Mouse (Mus musculus) stomach, postnatal 0 days (tissue): ENCODE data around the gene Myo5a. TPM values are rescaled to one million over a fixed set of nuclear protein-coding genes. Genes with fewer than 3 reads are reported as not detected.

Source experiments
- ATAC-seq: fragments of 200-750 bp; cut with Nextera tagmentation; 2 replicates; pipeline ENCODE4 v1.8.0; 2017; ENCODE audit not compliant: low FRiP score, low TSS enrichment
- DNase-seq: peaks from one replicate; pipeline ENCODE4 v3.0.0-alpha.2; 2016; ENCODE audit warnings: low spot score
- H3K27ac ChIP-seq: fragments of 300-500 bp; sonication (generic); replicated peaks from 2 replicates; pipeline ENCODE4 v1.5.1; 2014; ENCODE audit warnings: mild to moderate bottlenecking, control low read depth
- H3K27me3 ChIP-seq: fragments of 300-500 bp; sonication (generic); 2 replicates; pipeline ENCODE4 v1.6.1; 2014; ENCODE audit warnings: low read length; ENCODE audit not compliant: control insufficient read depth, insufficient read depth
- H3K36me3 ChIP-seq: fragments of 300-500 bp; sonication (generic); 2 replicates; pipeline ENCODE4 v1.6.1; 2014; ENCODE audit warnings: low read length, mixed read lengths; ENCODE audit not compliant: control insufficient read depth, insufficient read depth
- H3K4me1 ChIP-seq: fragments of 300-500 bp; sonication (generic); replicated peaks from 2 replicates; pipeline ENCODE4 v1.6.1; 2014; ENCODE audit warnings: antibody characterized with exemption; ENCODE audit not compliant: control insufficient read depth, insufficient read depth
- H3K4me2 ChIP-seq: fragments of 300-500 bp; sonication (generic); replicated peaks from 2 replicates; pipeline ENCODE4 v1.6.1; 2014; ENCODE audit warnings: low read depth, mild to moderate bottlenecking, control low read depth, moderate library complexity
- H3K4me3 ChIP-seq: fragments of 300-500 bp; sonication (generic); 2 replicates; pipeline ENCODE4 v1.5.1; 2014; ENCODE audit warnings: low read depth, low read length, control low read depth
- H3K9ac ChIP-seq: fragments of 300-500 bp; sonication (generic); 2 replicates; pipeline ENCODE4 v1.6.1; 2014; ENCODE audit warnings: mild to moderate bottlenecking, low read length, control low read depth, mixed read lengths
- H3K9me3 ChIP-seq: fragments of 300-500 bp; sonication (generic); 2 replicates; pipeline ENCODE4 v1.6.1; 2016; ENCODE audit warnings: low read length; ENCODE audit not compliant: control insufficient read depth
- CTCF ChIP-seq: IDR thresholded peaks from 2 replicates; pipeline ENCODE4 v1.5.1; 2016; ENCODE audit warnings: antibody characterized with exemption, low read depth, mild to moderate bottlenecking, moderate library complexity
- EP300 ChIP-seq: optimal IDR thresholded peaks from 2 replicates; pipeline ENCODE3; 2016; ENCODE audit warnings: antibody characterized with exemption
- WGBS: fragments of 180-500 bp; shearing (Covaris S2); extraction: QIAGEN DNeasy Blood & Tissue Kit; methylation state at CpG from one replicate; pipeline ENCODE4 v1.1.7; 2014; 5-methylcytosine and 5-hydroxymethylcytosine counted together
- polyA plus RNA-seq: library from polyadenylated mRNA; unstranded; fragments of >200 nt; fragmentation: Nextera tagmentation; extraction: Ambion mirVana; gene quantifications from 2 replicates; pipeline ENCODE4 v1.2.1, GENCODE M21; 2015

Myo5a gene
- polyA plus RNA-seq, 1 experiment from 2014 or later: 4.9 TPM

DNA sequence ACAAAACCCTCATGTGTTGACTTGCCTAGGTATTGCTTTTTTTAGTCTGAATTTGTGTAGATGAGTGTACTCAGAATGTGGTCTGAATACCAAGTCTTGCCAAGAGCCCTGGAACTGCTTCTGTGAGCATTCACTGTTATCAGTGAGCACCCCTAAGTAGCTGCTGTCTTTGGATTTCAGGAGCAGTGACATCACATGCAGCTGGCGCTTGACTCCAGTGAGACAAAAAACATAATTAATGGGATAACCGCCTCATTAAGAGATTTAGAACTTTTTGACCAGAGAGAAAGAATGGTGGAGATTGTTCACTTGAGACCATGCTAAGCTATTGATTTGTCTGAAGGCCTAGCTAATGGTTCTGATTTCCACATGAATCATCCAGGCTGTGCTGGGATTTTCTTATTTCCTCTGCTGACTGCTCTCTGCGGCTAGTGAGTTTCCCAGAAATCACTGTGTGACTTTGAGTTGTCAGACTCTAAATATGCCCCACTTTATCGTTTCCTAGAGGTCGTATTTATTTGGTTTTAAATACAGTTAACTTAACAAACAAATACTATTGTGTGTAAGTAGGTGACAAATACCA, 14.5 kb downstream of the Myo5a start:
- no peaks in the 10 kb centered on the region for H3K36me3 ChIP-seq

DNA sequence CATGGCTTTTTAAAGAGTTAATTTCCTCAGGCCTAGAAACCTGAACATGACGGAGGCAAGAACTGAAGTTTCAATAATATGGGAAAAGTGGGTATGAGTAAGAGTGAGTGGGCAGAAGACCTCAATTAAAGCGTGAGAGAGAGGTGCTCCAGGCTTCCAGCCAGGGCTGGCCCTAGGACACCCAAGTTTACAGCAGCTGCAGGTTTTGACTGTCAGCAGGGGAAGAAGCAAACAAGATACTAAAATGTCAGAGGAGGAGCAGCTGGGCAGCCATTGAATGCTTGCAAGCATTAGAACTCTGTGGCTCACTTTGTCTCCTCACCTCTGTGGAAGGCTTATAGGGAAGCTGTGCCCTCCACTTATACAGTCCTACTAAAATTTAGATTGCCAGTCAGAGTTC, 17.0 kb downstream of the Myo5a start:
- no peak for DNase-seq
- 56% methylated on average over 2 of the region's 2 CpGs for WGBS

More for the DNA sequence above, 14.5 kb downstream of the Myo5a start:
- H3K9me3 ChIP-seq: no peaks in the 10 kb centered on the region
- no peaks in the 10 kb centered on the region for H3K27me3 ChIP-seq
- DNase-seq (no peak), ATAC-seq (no peak)
- WGBS: 58% methylated on average over 5 of the region's 5 CpGs
- no peak overlapping the region for H3K9ac ChIP-seq
- no peak overlapping the region for H3K4me3 ChIP-seq
- no peaks in the 10 kb centered on the region for H3K4me1 ChIP-seq
- H3K27ac ChIP-seq: no peak overlapping the region
- no peak overlapping the region for H3K4me2 ChIP-seq
- TF ChIP-seq CTCF (no peak), EP300 (no peak)

DNA sequence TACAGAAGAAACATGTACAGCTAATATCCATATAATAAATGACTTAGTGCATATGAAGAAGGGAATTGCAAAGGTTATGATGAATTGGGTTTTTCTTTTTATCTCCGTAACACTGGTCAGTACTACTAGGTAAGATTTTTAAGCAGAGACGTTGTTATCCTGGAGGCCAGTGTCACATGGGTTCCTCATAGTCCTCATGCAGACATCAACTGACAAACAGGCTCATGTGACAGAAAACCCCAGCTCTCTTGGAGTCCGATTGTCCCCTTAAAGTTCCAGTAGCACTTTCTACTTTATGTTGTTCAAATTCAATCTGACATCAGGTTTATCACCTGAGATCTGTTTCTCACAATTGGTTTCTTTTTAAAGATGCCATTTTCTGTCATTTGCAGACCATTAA, 18.5 kb downstream of the Myo5a start:
- H3K9me3 ChIP-seq: no peaks in the 10 kb centered on the region
- no peak overlapping the region for H3K4me2 ChIP-seq
- no peak for ATAC-seq
- H3K36me3 ChIP-seq: no peaks in the 10 kb centered on the region
- whole genome bisulfite sequencing: 83% methylated on average over 3 of the region's 3 CpGs
- DNase-seq: no peak
- H3K4me3 ChIP-seq: no peak overlapping the region
- no peaks in the 10 kb centered on the region for H3K4me1 ChIP-seq
- no peaks in the 10 kb centered on the region for H3K27me3 ChIP-seq
- H3K27ac ChIP-seq: no peak overlapping the region
- H3K9ac ChIP-seq: no peak overlapping the region
- TF ChIP-seq EP300 (no peak), CTCF (no peak)

More for the DNA sequence above, 17.0 kb downstream of the Myo5a start:
- Histone ChIP-seq H3K9ac (no peak overlapping the region), H3K36me3 (no peaks in the 10 kb centered on the region), H3K27me3 (no peaks in the 10 kb centered on the region), H3K4me1 (no peaks in the 10 kb centered on the region), H3K4me3 (no peak overlapping the region), H3K4me2 (no peak overlapping the region), H3K9me3 (no peaks in the 10 kb centered on the region), H3K27ac (no peak overlapping the region)
- no peak for ATAC-seq
- no peak for TF ChIP-seq CTCF
- no peak for TF ChIP-seq EP300

DNA sequence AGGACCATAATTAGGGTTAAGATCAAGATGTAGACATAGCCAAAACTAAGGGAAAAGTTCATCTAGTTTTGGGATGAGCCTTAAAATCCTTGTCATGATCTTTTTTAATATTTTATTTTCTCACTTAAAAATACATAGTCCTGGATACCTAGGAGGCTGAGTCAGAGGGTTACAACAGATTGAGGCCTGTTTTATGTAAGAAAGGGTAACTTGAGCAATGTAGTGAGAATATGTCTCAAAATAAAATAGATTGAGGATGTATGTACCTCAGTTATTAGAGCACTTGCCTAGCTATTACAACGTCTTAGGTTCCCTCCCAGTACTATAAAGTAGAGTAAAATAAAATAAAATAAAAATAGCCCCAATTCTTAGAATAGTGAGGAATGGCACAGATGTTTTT, 21.3 kb downstream of the Myo5a start:
- no peak for DNase-seq
- no peaks in the 10 kb centered on the region for H3K27me3 ChIP-seq
- H3K4me1 ChIP-seq: no peaks in the 10 kb centered on the region
- TF ChIP-seq EP300 (no peak), CTCF (no peak)
- no peaks in the 10 kb centered on the region for H3K36me3 ChIP-seq
- H3K4me2 ChIP-seq: no peak overlapping the region
- 67% methylated on average over 1 of the region's 1 CpGs for WGBS
- H3K9ac ChIP-seq: no peak overlapping the region
- no peak overlapping the region for H3K27ac ChIP-seq
- H3K4me3 ChIP-seq: no peak overlapping the region
- H3K9me3 ChIP-seq: no peaks in the 10 kb centered on the region
- no peak for ATAC-seq

DNA sequence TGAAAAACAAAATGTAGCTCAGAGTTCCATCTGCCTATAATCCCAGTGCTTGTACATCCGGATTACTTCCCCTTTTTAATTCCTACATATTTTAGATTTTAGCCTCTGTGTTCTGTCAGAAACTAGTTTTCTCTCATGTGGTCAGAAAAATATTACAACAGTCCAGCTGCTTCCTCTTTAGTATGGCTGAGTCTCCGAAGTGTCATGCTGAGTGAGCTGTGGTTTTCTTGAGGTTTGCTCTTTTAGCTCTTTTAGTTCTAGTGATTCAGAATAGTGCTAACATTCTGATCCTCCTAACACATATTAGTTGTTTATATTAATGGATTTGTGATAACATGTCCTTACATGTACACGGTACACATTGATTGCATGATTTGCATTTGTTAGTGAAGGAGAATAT, 23.9 kb downstream of the Myo5a start:
- Histone ChIP-seq H3K9me3 (no peaks in the 10 kb centered on the region), H3K4me3 (no peak overlapping the region), H3K4me1 (no peaks in the 10 kb centered on the region), H3K9ac (no peak overlapping the region), H3K27ac (no peak overlapping the region), H3K36me3 (no peaks in the 10 kb centered on the region), H3K27me3 (no peaks in the 10 kb centered on the region), H3K4me2 (no peak overlapping the region)
- WGBS: 53% methylated on average over 3 of the region's 3 CpGs
- TF ChIP-seq CTCF (no peak), EP300 (no peak)
- DNase-seq: no peak
- ATAC-seq: no peak

DNA sequence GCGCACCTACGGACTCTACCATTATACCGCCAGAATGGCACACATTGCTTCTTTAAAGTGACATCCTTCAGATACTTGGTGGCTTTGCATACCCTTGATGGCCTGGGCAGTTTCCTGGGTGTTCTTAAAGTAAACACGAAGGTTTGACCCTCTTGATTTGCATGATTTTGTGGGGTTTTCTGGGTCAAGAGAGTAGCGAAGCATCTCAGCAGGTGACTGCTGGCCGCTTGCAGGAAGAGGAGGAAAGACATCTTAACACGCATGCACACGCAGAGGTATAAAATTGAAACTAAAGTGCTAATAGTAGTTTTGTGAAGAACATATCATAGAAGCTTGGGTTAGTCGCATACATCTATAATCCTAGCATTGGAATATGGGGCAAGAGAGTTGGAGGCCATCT, 28.1 kb downstream of the Myo5a start:
- Histone ChIP-seq H3K9me3 (no peaks in the 10 kb centered on the region), H3K36me3 (no peaks in the 10 kb centered on the region), H3K9ac (no peak overlapping the region), H3K4me2 (no peak overlapping the region), H3K4me1 (no peaks in the 10 kb centered on the region), H3K27ac (no peak overlapping the region), H3K27me3 (no peaks in the 10 kb centered on the region), H3K4me3 (no peak overlapping the region)
- 95% methylated on average over 9 of the region's 9 CpGs for WGBS
- DNase-seq (no peak), ATAC-seq (no peak)
- no peak for TF ChIP-seq EP300
- no peak for TF ChIP-seq CTCF
